Mouse (Mus musculus) heart, postnatal 0 days (tissue): ENCODE results near the gene Afg1l.

Experiments
- CTCF ChIP-seq: IDR thresholded peaks from 2 replicates; pipeline ENCODE4 v1.5.1; 2016; ENCODE audit warnings: antibody characterized with exemption, control low read depth, low read depth
- EP300 ChIP-seq: IDR thresholded peaks from 2 replicates; pipeline ENCODE4 v1.6.1; 2016; ENCODE audit warnings: antibody characterized with exemption, low read depth

DNA sequence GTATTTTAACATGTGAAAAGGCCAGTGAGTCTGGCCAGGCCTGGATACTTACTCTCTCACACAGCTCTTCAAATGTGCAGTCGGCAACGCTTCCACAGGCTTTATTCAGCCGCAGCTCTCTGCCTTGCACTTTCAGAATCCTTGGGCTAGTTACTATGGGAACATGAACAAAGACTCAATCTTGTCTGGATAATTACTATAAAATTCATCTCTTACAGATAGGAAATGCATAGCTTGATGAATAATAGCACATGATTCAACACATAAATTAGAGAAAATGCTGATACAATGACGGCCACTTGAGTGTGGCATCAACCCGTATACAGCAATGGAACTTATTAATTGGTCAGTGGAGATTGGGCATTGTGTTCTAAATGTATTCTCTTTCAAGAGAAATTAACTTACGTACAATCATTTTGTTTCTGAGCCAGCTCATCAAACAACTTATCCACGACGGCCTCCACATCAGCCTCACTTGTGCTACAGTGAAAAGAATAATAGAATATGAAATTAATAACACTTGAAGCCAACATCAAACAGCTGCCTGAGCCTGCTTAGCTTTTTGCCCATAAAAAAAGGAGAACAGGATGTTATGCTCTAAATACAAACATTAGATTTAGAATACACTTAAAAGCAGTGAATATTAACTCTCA lies 138.5 kb downstream of the Afg1l start:
- TF ChIP-seq CTCF (no peak), EP300 (no peak)
